In the genomic region with DNA sequence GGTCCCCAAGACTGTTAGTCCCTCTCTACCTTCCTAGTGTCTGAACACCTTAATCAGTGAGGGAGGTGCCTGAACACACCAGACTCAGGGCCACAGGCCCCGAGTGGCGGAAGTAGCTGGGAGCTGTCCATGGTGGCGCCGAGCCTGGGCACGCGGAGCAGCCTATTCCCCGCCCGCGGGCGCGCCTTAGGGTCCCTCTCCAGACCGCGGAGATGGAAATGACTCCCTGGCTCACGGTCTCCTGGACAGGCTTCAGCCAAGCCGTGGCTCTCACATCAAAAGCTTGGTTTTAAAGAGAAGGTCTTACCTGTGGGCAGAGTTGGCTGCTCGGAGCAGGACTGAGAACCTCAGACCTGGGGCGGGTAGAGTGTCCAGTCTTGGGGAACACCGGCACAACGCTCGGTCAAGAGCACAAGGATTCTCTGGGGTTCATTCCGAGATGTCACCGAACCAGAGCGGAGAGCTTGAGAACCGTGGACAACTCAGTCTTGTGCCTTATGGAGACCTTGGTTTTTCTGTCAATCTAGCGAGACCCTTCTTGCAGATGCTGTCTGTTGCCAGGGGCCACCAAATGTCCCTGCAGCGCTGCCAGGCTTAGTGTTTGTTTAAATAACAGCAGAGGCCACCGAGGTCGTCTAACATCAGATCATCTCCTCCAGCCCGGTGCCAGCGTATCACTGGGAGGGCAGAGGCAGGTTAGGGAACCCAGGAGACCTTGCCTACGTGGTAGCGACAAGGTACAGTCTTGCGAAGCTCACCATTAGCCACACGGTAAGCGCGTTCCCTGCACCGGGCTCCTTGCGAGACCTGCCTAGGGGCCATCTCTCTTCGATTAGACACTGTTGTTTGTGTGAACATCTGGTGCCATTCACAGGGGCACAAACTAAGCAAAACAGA, we compare ENCODE assay signal across 8 mouse cellular contexts. TPM values are rescaled to one million over a fixed set of nuclear protein-coding genes. Genes with fewer than 3 reads are reported as not detected.
A peak's percentile ranks its signal among the peaks of the same experiment; 100 is the strongest.
DNase-seq lines count a peak whose midpoint lies in the region; ATAC-seq and TF ChIP-seq lines count a peak whose summit lies in the region.

No protein-coding gene starts in this region.

- H3K36me3 ChIP-seq in lung, embryonic 15.5 days = no peaks in the 10 kb centered on the region

- H3K4me2 ChIP-seq in lung, embryonic 15.5 days = peak overlapping the region; percentile 83

- H3K27ac ChIP-seq in layer of hippocampus, adult 2 months = peak overlapping the region; percentile 84
- no peak overlapping the region for H3K27ac ChIP-seq in lung, embryonic 15.5 days

- no peak overlapping the region for H3K9ac ChIP-seq in lung, embryonic 15.5 days

- H3K4me1 ChIP-seq in lung, embryonic 15.5 days = peaks cover 19% of the 10 kb centered on the region

- peak overlapping the region; percentile 72 for H3K4me3 ChIP-seq in layer of hippocampus, adult 2 months
- peak overlapping the region; percentile 43 for H3K4me3 ChIP-seq in lung, embryonic 15.5 days

- 5% methylated on average over 39 of the region's 39 CpGs for WGBS in lung, embryonic 15.5 days

- peak; percentile 60 for ATAC-seq in granulocyte monocyte progenitor cell, adult 5-6 weeks (replicated peaks; ENCODE audit: poor library complexity, severe bottlenecking)
- peak; percentile 37; the same call in 1 of the 2 replicates for ATAC-seq in lung, embryonic 15.5 days (ENCODE audit: borderline replicate concordance, extremely low read depth, low FRiP score, low TSS enrichment)

- peak in 1 of 2 experiments; percentile 42 for DNase-seq in layer of hippocampus, adult 2 months (ENCODE audit: low spot score in 2 of 2)
- no peak for DNase-seq in layer of hippocampus, adult 9-10 months (ENCODE audit: low spot score)
- DNase-seq in cerebellum, postnatal 25 days = peak; percentile 81 to 83
- DNase-seq in kidney, adult 18-20 months = peak; percentile 69
- DNase-seq in ovary, postnatal 14 days (ENCODE audit: low spot score) = peak; percentile 67
- DNase-seq in urinary bladder, adult 18-20 months (ENCODE audit: low spot score in 2 of 2) = peak; percentile 33 to 67

- no peak for TF ChIP-seq CTCF in layer of hippocampus, adult 2 months (conservative IDR thresholded peaks at IDR 0.05)

- H3K27me3 ChIP-seq in lung, embryonic 15.5 days = peaks cover 22% of the 10 kb centered on the region

- H3K9me3 ChIP-seq in lung, embryonic 15.5 days = no peaks in the 10 kb centered on the region

RNA-seq across cellular contexts. Expression of a gene that starts 1.0 kb away (rescaled TPM):
- 10 to 100 TPM; 21.1 to 26.1 TPM for total RNA-seq in layer of hippocampus, adult 2 months (2021)
- not detected in 2 replicates for total RNA-seq in granulocyte monocyte progenitor cell, adult 5-6 weeks (2014; fragmentation: Nextera tagmentation)
- total RNA-seq in granulocyte monocyte progenitor cell, adult 5-6 weeks (2017) = not detected in 2 replicates
- 1.4 and 1.6 TPM in 2 replicates for polyA plus RNA-seq in lung, embryonic 15.5 days (2015; fragmentation: Nextera tagmentation; extraction: Ambion mirVana)

Comparison
In these comparisons a context has a peak if more than half of its experiments do, and no peak if none do; other contexts are left out.
1. RNA of a gene that starts 1.0 kb away (total RNA-seq): 21.1 to 26.1 TPM in layer of hippocampus, adult 2 months; not detected in granulocyte monocyte progenitor cell, adult 5-6 weeks; every median in the first group is over 10 times any median in the second.